Mouse (Mus musculus): ENCODE data around the gene Krt26. TPM values are rescaled to one million over a fixed set of nuclear protein-coding genes. Genes with fewer than 3 reads are reported as not detected.
A peak's percentile ranks its signal among the peaks of the same experiment; 100 is the strongest.

Gene Krt26
- polyA plus RNA-seq, 1 experiment from 2014 or later, result not detected

- Histone ChIP-seq H3K9ac (ENCODE audit: low read depth, low read length) (no peak overlapping the region), H3K27ac (ENCODE audit: low read depth, low read length) (no peak overlapping the region), H3K4me1 (replicated peaks; ENCODE audit: control insufficient read depth, insufficient read depth, low read length) (no peaks in the 10 kb centered on the region), H3K9me3 (ENCODE audit: control insufficient read depth) (no peaks in the 10 kb centered on the region), H3K27me3 (replicated peaks; ENCODE audit: control insufficient read depth, insufficient read depth, low read length) (peaks cover 3% of the 10 kb centered on the region; the same call in 1 of the 2 replicates), H3K4me3 (ENCODE audit: low read depth, low read length) (no peak overlapping the region), H3K36me3 (ENCODE audit: control insufficient read depth, insufficient read depth) (no peaks in the 10 kb centered on the region), H3K4me2 (replicated peaks; ENCODE audit: low read depth) (no peak overlapping the region)
- ATAC-seq, result no peak
- WGBS, result 51% methylated on average over 2 of the region's 2 CpGs
- no peak for TF ChIP-seq CTCF (IDR thresholded peaks at IDR 0.05; ENCODE audit: low read depth)
Observed at GRCm38 (mm10) chr11:99329655-99330054, 8.1 kb downstream of the Krt26 start.

- H3K9ac ChIP-seq (ENCODE audit: low read depth, low read length), result no peak within 1 kb of the TSS
- WGBS, result 91% methylated on average over 11 of the region's 11 CpGs
- H3K4me2 ChIP-seq (replicated peaks; ENCODE audit: low read depth), result no peak within 1 kb of the TSS
- no peaks in the 10 kb centered on the region for H3K9me3 ChIP-seq (ENCODE audit: control insufficient read depth)
- no peak for ATAC-seq
- no peak for TF ChIP-seq CTCF (IDR thresholded peaks at IDR 0.05; ENCODE audit: low read depth)
- H3K27ac ChIP-seq (ENCODE audit: low read depth, low read length), result no peak within 1 kb of the TSS
- 0 out of 2 replicates have a peak, but pooled peaks cover 3% of the 10 kb centered on the region for H3K27me3 ChIP-seq (replicated peaks; ENCODE audit: control insufficient read depth, insufficient read depth, low read length)
- no peaks in the 10 kb centered on the region for H3K36me3 ChIP-seq (ENCODE audit: control insufficient read depth, insufficient read depth)
- H3K4me3 ChIP-seq (ENCODE audit: low read depth, low read length), result no peak within 1 kb of the TSS
- no peaks in the 10 kb centered on the region for H3K4me1 ChIP-seq (replicated peaks; ENCODE audit: control insufficient read depth, insufficient read depth, low read length)
Observed at GRCm38 (mm10) chr11:99322851-99323250, 14.9 kb downstream of the Krt26 start, which contains the start of gene Krt25. TSS of gene Krt25 (minus strand) at chr11:99322951.

- H3K27me3 ChIP-seq (replicated peaks; ENCODE audit: control insufficient read depth, insufficient read depth, low read length), result no peaks in the 10 kb centered on the region
- WGBS, result 85% methylated on average over 14 of the region's 14 CpGs
- no peak overlapping the region for H3K27ac ChIP-seq (ENCODE audit: low read depth, low read length)
- no peaks in the 10 kb centered on the region for H3K36me3 ChIP-seq (ENCODE audit: control insufficient read depth, insufficient read depth)
- no peak overlapping the region for H3K4me2 ChIP-seq (replicated peaks; ENCODE audit: low read depth)
- TF ChIP-seq CTCF (IDR thresholded peaks at IDR 0.05; ENCODE audit: low read depth), result no peak
- ATAC-seq, result no peak
- H3K9ac ChIP-seq (ENCODE audit: low read depth, low read length), result no peak overlapping the region
- no peaks in the 10 kb centered on the region for H3K4me1 ChIP-seq (replicated peaks; ENCODE audit: control insufficient read depth, insufficient read depth, low read length)
- no peak overlapping the region for H3K4me3 ChIP-seq (ENCODE audit: low read depth, low read length)
- no peaks in the 10 kb centered on the region for H3K9me3 ChIP-seq (ENCODE audit: control insufficient read depth)
Observed at GRCm38 (mm10) chr11:99321094-99321493, 16.7 kb downstream of the Krt26 start.

DNA sequence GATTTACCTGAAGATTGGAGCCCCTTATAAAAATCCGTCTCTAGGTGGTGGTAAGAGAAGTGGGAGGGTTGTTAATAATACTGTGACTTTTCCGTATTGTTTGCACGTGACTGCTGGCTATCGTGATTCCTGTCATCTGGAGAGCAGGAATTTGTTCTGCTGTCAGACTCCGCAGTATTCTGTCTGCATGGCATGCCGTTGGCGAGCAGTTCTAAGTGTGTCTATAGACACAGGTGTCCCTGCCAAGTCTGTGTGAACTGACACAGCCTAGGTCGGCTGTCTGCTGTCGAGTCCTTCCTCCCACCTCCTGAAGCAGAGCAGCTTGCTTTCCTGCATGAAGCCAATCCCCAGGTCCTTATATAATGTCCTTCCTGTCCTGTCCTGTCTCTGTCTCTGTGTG lies 18.6 kb downstream of the Krt26 start:
- 33% methylated on average over 9 of the region's 9 CpGs for WGBS
- peak overlapping the region; percentile 41 for H3K4me2 ChIP-seq (replicated peaks; ENCODE audit: low read depth)
- no peak for ATAC-seq
- H3K27ac ChIP-seq (ENCODE audit: low read depth, low read length), result no peak overlapping the region
- H3K27me3 ChIP-seq (replicated peaks; ENCODE audit: control insufficient read depth, insufficient read depth, low read length), result no peaks in the 10 kb centered on the region
- no peak overlapping the region for H3K9ac ChIP-seq (ENCODE audit: low read depth, low read length)
- H3K9me3 ChIP-seq (ENCODE audit: control insufficient read depth), result no peaks in the 10 kb centered on the region
- H3K4me1 ChIP-seq (replicated peaks; ENCODE audit: control insufficient read depth, insufficient read depth, low read length), result no peaks in the 10 kb centered on the region
- 0 out of 2 replicates have a peak overlapping the region, but pooled peaks have one; percentile 3 for H3K4me3 ChIP-seq (ENCODE audit: low read depth, low read length)
- no peaks in the 10 kb centered on the region for H3K36me3 ChIP-seq (ENCODE audit: control insufficient read depth, insufficient read depth)
- TF ChIP-seq CTCF (IDR thresholded peaks at IDR 0.05; ENCODE audit: low read depth), result no peak

DNA sequence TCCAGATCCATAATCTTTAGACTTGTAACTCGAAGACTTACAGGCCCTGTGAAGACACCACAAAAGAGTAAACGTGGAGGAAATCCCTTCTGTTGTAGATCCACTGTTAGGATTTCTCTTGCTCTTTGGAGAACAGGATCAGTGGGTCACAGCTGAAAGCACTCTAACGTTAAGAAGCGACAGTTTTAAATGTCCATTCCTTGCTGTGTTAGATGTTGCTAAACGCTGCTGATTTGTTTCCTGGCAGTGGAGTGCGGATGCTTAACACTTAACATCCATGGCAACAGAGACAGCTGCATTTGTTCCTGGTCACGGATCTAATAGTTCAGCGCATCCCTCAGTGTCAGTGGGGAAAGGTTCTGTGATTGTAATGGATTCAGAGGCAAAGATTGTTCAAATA lies 21.2 kb downstream of the Krt26 start:
- no peak for ATAC-seq
- Histone ChIP-seq H3K9ac (ENCODE audit: low read depth, low read length) (no peak overlapping the region), H3K36me3 (ENCODE audit: control insufficient read depth, insufficient read depth) (no peaks in the 10 kb centered on the region), H3K9me3 (ENCODE audit: control insufficient read depth) (no peaks in the 10 kb centered on the region), H3K4me3 (ENCODE audit: low read depth, low read length) (no peak overlapping the region), H3K27ac (ENCODE audit: low read depth, low read length) (no peak overlapping the region), H3K4me1 (replicated peaks; ENCODE audit: control insufficient read depth, insufficient read depth, low read length) (no peaks in the 10 kb centered on the region), H3K4me2 (replicated peaks; ENCODE audit: low read depth) (no peak overlapping the region), H3K27me3 (replicated peaks; ENCODE audit: control insufficient read depth, insufficient read depth, low read length) (no peaks in the 10 kb centered on the region)
- TF ChIP-seq CTCF (IDR thresholded peaks at IDR 0.05; ENCODE audit: low read depth), result no peak
- WGBS, result 53% methylated on average over 8 of the region's 8 CpGs

DNA sequence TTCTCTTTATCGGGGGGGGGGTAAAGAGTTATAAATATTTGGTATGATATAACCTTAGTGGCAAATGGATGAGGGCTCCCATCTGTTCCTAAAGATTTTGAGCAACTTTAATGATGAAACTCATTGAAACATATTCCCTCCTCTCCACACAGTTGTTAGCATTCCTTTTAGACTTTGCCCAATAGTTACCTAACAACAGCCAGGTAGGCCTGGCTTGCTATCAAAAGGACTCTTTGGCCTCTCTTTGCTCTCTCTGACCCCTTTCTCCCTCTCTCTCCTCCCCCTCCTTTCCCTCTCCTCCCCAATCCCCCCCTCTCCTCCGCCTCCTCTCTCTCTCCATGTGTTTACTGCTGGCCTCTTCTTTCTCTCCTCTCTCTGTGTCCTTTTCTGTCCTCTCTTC lies 23.2 kb downstream of the Krt26 start:
- H3K9ac ChIP-seq (ENCODE audit: low read depth, low read length), result no peak overlapping the region
- H3K4me1 ChIP-seq (replicated peaks; ENCODE audit: control insufficient read depth, insufficient read depth, low read length), result no peaks in the 10 kb centered on the region
- H3K36me3 ChIP-seq (ENCODE audit: control insufficient read depth, insufficient read depth), result no peaks in the 10 kb centered on the region
- H3K27ac ChIP-seq (ENCODE audit: low read depth, low read length), result no peak overlapping the region
- H3K27me3 ChIP-seq (replicated peaks; ENCODE audit: control insufficient read depth, insufficient read depth, low read length), result no peaks in the 10 kb centered on the region
- WGBS, result 62% methylated on average over 2 of the region's 2 CpGs
- no peaks in the 10 kb centered on the region for H3K9me3 ChIP-seq (ENCODE audit: control insufficient read depth)
- TF ChIP-seq CTCF (IDR thresholded peaks at IDR 0.05; ENCODE audit: low read depth), result no peak
- H3K4me3 ChIP-seq (ENCODE audit: low read depth, low read length), result no peak overlapping the region
- H3K4me2 ChIP-seq (replicated peaks; ENCODE audit: low read depth), result no peak overlapping the region
- ATAC-seq, result no peak

- Histone ChIP-seq H3K27ac (ENCODE audit: low read depth, low read length) (no peak overlapping the region), H3K36me3 (ENCODE audit: control insufficient read depth, insufficient read depth) (no peaks in the 10 kb centered on the region), H3K27me3 (replicated peaks; ENCODE audit: control insufficient read depth, insufficient read depth, low read length) (no peaks in the 10 kb centered on the region), H3K4me3 (ENCODE audit: low read depth, low read length) (no peak overlapping the region), H3K9me3 (ENCODE audit: control insufficient read depth) (no peaks in the 10 kb centered on the region), H3K4me1 (replicated peaks; ENCODE audit: control insufficient read depth, insufficient read depth, low read length) (no peaks in the 10 kb centered on the region), H3K4me2 (replicated peaks; ENCODE audit: low read depth) (no peak overlapping the region), H3K9ac (ENCODE audit: low read depth, low read length) (no peak overlapping the region)
- WGBS, result 81% methylated on average over 1 of the region's 1 CpGs
- TF ChIP-seq CTCF (IDR thresholded peaks at IDR 0.05; ENCODE audit: low read depth), result peak; percentile 69
- no peak for ATAC-seq
Observed at GRCm38 (mm10) chr11:99310882-99311281, 26.9 kb downstream of the Krt26 start.

Measured in intestine, postnatal 0 days (tissue).